Mouse (Mus musculus): ENCODE data around the gene Slc6a11.
A peak's percentile ranks its signal among the peaks of the same experiment; 100 is the strongest.

Gene Slc6a11

DNA sequence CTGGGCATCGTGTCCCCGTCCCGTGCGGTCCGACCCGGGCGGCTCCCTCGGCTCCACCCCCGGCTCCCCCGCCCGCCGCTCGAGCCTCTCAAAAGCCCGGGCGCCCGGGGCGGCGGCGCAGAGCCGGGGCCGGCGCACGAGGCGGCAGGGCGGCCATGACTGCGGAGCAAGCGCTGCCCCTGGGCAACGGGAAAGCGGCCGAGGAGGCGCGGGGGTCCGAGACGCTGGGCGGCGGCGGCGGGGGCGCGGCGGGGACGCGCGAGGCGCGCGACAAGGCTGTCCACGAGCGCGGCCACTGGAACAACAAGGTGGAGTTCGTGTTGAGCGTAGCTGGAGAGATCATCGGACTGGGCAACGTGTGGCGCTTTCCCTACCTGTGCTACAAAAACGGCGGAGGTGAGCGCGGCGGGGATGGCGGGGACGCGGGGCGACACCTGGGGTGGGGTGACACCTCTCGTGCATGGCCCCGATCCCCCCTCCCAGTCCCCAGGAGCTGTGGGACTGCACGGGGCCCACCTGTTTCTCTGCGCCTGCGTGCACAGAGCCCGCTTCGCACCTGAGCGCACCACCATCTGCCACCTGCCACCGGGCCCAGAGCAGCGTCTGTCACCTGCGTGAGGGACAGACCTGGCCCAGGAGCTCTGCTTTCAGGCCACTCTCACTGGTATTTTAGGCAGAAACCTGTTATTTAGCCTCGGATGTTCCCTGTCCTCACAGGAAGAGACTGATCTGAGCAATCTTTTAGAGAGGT lies at the start of gene Slc6a11:
Gene Slc6a11, plus strand, starts transcription at position 120 of the 751 bp plus-strand sequence.
- no peak for DNase-seq (ENCODE audit: low spot score)

DNA sequence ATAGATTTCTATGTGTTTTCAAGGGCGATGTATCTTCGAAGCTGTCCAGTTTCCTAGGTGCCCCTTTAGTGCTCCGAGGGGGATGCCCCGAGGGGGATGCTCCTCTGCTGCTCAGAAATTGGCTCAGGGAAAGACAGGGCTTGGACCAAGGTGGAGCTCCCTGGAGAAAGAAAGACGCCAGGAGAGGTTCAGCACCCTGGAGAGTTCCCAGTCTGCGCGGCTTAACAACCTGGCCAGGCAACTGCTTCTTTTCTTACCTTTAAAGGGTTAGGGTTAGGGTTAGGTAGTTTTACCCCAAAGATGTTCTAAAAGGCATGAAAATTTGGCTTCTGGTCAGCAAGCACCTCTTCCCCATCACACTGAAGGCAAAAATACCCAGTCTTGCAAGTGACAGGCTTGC lies 43.9 kb upstream of the Slc6a11 start:
- DNase-seq (ENCODE audit: low spot score), result no peak

DNA sequence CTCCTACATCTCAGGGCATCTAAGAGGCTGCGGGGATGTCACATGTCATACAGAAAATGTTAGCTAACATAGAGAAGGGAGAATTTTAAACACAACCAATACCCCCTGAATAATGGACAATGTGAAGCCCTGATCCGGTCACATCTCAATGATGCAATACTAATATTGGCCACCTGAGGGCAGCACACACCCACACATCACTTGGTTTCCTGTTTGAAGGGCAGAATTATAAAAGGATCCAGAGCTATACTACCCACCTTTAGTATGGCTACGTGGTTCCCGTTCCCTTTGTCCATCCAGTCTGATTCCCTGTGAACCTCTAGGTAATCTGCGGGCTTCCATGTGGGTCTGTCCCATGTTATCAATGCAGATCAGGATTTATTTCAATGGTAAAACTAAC lies 41.4 kb upstream of the Slc6a11 start:
- DNase-seq (ENCODE audit: low spot score), result peak; percentile 84

- DNase-seq (ENCODE audit: low spot score), result no peak
Measured at GRCm38 (mm10) chr6:114092216-114092615, 38.8 kb upstream of the Slc6a11 start.

- DNase-seq (ENCODE audit: low spot score), result peak; percentile 71
Measured at GRCm38 (mm10) chr6:114094251-114094650, 36.8 kb upstream of the Slc6a11 start.

- no peak for DNase-seq (ENCODE audit: low spot score)
Measured at GRCm38 (mm10) chr6:114096574-114096973, 34.5 kb upstream of the Slc6a11 start.

GRCm38 (mm10) chr6:114101923-114102322 lies 29.1 kb upstream of the Slc6a11 start:
- no peak for DNase-seq (ENCODE audit: low spot score)

DNA sequence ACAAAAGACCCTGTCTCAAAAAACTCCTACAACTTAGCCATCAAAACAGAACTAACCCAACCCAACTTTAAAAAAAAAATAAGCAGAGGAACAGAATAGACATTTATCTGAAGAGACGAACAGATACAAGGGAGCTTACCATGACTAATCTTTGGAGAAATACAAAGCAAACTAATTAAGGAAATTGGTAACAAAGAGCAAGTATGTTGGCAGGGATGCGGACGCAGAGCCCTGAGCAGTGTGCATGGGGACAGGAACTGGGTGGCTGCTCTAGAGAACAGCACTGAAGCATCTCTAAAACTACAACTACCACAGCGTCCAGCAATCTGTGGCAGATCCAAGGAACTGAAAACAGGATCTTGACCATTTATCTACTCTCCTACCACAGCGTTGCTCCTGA lies 11.5 kb upstream of the Slc6a11 start:
- DNase-seq (ENCODE audit: low spot score), result no peak

- DNase-seq (ENCODE audit: low spot score), result no peak
Measured at GRCm38 (mm10) chr6:114125530-114125929, 5.5 kb upstream of the Slc6a11 start.

GRCm38 (mm10) chr6:114132472-114132871 lies 1.4 kb downstream of the Slc6a11 start:
- DNase-seq (ENCODE audit: low spot score), result no peak

DNA sequence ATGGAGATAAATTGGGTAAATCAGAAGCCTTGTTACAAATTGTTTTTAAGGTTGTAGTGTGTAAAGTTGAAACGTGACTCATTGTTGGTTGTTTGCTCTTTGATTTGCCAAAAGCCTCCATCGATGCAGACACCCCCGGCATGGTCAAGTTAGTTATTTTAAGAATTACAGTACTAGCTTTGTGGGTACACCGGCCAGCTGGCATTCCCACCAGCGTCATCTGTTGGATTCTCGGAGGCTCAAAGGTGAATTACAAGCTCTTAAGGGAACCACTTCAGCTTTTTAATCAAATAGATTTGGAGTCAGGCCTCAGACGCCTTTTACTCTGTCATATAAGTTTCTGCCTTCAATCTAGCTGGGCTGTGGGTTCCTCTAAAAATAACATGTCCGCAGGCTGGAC lies 1.9 kb downstream of the Slc6a11 start:
- no peak for DNase-seq (ENCODE audit: low spot score)

DNA sequence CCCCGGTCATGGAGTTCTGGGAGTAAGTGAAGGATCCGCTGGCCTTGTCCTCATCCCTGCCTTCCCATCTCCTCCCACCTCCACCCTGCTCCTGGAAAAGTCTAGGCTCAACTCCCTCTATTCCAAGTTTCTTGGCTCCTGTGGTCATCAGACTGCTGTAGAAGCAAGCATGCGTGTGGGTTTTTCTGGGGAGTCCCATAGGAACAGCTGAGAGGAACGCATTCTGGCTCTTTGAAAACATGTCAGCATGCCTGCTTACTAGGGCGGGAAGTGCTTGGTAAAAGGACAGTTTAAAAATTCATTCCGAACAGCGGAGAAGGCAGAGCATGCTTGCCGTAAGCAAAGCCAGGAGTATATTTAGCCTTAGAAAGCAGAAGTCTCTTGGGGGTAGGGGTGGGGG lies 7.9 kb downstream of the Slc6a11 start:
- DNase-seq (ENCODE audit: low spot score), result no peak

GRCm38 (mm10) chr6:114141481-114141880 lies 10.4 kb downstream of the Slc6a11 start:
- no peak for DNase-seq (ENCODE audit: low spot score)

DNA sequence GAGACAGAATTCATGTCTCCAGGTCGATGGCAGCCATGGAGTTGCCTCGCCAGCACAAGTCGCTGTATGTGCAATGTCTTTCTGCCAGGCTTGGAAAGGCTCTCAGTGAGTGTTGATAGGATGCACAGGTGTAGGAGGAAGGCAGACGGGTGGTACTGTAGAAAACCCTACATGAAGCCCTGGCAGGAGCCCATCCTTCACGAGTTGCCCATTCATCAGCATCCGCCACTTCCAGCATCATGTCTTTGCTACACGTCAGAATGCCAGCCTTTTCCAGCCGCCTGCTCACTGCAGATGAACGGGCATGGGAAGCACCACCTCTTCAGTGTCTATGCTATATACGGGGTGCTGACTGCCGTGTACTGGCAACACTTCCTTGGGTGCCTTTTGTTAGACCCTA lies 11.4 kb downstream of the Slc6a11 start:
- no peak for DNase-seq (ENCODE audit: low spot score)

DNA sequence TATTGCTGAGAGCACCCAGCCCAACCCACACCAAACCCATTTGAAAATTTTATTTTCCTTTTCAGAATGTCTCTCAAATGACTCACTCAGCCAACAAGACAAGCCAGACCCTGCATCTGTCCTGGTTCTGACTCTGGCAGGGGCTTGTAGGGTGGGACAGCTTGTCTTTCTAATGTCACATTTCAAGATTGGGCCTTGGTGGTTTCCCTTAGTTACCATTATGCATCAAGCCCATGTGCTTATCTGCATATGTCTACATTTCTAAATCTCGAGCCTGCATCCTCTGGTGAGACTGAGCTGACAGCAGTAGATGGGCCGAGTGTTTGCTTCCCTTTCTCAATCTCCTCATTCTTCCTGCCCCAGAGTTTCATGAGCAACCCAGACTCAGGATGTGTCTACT lies 12.5 kb downstream of the Slc6a11 start:
- peak; percentile 45 for DNase-seq (ENCODE audit: low spot score)

DNA sequence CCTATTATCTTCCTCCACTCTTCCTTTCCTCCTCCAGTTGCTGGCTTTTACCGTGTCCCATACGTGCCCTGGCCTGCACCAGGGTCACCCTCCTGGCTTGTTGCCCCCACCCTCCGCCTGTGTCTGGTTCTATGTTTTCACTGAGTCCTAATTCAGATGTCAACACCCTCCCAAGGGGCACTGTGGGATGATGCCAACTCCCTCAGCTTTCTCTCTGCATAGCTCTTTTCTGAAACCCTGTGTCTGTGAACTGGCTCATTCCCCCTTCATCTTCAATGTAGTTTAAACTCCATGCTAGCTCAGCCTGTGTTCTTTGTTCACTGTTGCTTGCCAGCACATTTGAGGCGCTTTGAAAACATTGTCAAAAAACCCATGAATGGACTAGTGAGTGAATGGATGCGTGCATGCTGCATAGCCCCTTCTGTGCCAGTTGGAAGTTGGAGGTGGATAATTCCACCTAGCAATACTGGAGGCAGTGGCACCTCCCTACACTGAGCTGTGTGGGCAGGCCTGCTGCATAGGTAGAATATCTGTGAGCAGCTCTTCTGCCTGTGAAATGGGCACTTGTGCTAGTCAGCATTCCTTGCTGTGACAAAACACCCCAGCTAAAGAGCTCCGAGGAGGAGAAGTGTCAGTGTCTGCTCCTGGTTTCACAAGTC lies 13.5 kb downstream of the Slc6a11 start:
- no peak for DNase-seq (ENCODE audit: low spot score)

GRCm38 (mm10) chr6:114145650-114146329 lies 14.7 kb downstream of the Slc6a11 start:
- no peak for DNase-seq (ENCODE audit: low spot score)

DNA sequence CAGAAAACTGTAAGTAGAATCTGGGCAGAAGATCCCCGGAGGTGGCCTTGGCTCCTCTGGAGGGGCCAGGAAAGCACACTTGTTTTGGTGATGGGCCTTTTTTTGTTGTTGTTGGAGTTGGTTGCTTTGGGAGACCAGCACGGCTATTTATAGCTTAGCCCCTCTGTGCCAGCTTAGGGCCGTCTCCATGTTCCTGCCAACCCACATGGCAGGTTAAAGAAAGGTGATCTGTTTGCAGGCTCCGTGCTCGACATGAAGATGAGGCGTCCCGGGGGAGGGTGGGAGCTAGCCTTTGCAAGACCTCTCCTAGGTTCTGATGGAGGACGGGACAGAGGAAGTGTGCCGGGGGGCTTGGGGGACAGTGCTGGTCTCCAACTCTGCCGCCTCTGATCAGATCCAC lies 24.7 kb downstream of the Slc6a11 start:
- DNase-seq (ENCODE audit: low spot score), result no peak

- DNase-seq (ENCODE audit: low spot score), result peak; percentile 31
Measured at GRCm38 (mm10) chr6:114158811-114159210, 27.8 kb downstream of the Slc6a11 start.

GRCm38 (mm10) chr6:114160732-114161131 lies 29.7 kb downstream of the Slc6a11 start:
- no peak for DNase-seq (ENCODE audit: low spot score)

DNA sequence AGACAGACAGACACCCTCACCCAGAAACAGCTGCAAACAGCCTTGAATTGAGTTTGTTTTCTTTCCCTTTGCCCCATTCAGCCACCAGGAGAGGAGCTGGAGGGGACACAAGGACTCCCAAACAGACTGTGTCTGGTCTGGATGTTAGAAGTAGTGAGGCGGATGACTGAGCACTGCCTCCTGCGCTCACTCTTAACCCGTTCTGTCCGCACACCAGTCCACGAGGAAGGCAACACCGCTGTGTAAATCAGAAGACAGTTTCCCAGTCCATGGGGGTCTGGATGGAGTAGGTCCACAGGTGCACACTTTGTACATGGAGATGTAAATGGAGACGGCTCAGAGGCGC lies 43.0 kb downstream of the Slc6a11 start:
- DNase-seq (ENCODE audit: low spot score), result no peak

DNA sequence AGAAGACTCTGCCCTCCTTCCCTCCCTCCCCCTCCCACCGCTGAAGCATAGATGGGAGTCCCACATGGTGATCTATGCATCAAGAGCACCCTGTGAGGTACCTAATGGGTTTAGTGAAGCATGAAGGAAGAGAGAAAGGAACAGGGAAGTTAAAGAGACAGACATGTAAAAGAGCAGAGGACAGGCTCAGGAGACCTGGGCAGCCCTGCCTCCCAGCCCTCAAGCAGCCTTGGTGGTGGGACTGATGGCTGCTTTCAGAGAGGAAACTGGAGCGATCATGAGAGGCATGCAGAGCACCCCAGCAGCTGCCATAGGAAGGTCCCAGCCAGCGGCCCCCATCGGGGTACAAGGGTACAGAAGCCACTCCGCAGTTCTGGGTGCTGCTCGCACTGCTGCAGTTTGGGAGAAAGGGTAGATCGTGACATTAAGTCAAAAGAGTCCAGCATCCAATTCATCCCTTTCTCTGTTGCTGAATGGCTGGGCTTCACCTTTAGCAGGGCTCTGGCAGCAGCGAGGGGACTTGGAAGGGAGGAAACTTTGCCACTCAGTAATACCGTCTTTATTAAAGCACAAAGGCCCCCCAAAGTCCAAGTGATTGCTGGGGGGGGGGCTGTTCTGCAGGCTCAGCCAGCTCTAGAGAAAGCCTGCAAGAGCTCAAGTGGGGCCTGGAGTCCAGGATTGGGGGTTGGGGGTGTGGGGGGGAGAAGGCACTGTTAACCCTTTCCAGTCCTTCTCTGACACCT lies 43.5 kb downstream of the Slc6a11 start:
- DNase-seq (ENCODE audit: low spot score), result peak; percentile 11

DNA sequence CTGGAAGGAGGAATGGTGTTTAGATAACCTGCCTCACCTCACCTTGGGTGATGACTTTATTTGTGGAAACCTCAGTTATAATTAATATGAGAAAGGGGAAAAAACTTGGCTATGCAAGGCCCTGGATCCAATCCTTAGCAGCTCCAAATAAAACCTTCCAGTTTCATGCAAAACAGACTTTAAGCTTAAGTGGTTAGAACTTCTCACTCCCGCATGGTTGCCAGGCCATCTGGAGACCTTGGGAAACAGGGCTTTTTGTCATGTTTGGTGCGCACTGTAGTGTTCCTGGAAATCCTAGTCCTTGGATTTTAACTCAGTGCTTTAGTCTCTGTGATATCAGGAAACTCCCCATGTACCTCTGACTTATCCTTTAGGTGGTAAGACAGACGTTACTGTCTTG lies 47.1 kb downstream of the Slc6a11 start:
- DNase-seq (ENCODE audit: low spot score), result no peak
